Mouse (Mus musculus) regulatory T cell (primary cell): ENCODE data around the gene Olfr77.

Experiments used
- in situ Hi-C: fragments of 300-600 bp; cut with MboI, MseI; formaldehyde crosslinking; loops from one replicate; pipeline ENCODE4 v1.15.1; 2025; ENCODE audit warnings: high pct_unique_total_duplicates

Gene Olfr77

GRCm38 (mm10) chr9:19916565-19916964, at the start of gene Olfr77:
Gene Olfr77, plus strand, starts transcription at chr9:19916865.
- in situ Hi-C loops: no loop called here

DNA sequence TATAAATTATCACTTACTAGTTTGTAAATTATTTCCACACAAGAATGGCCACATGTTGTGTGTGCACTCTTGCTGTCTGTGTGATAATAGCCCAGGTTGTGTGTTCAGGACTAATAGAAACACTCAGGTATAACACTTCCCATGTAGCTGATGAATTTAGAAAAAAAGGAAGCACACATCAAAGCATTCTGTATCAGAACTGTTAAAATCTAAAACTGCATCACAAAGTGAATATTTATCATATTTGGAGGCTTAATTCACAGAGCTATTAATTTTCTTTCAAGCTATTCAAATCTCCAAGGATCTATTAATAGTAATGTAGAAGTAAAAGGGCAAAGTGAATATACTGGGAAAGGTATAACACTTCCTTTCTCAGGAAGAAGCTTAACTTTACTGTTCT, 28.8 kb upstream of the Olfr77 start, which contains the start of gene Olfr862:
Gene Olfr862, minus strand, starts transcription at position 101 of the 400 bp plus-strand sequence.
- in situ Hi-C loops: no loop called here

GRCm38 (mm10) chr9:19911170-19911569, 5.5 kb upstream of the Olfr77 start:
- in situ Hi-C loops: no loop called here
